ENCODE assay signal across 10 mouse cellular contexts in the genomic region with DNA sequence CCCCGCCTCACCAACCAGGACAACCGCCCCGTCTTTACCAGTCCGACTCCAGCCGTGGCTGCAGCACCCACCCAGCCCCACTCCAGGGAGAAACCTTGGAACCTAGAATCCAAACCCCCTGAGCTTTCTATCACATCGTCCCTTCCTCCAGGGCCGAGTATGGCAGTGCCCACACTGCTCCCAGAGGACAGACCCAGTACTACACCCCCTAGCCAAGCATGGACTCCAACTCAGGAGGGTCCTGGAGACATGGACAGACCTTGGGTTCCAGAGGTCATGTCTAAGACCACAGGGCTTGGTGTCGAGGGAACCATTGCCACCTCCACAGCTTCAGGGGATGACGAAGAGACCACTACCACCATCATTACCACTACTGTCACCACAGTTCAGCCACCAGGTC. TPM values are rescaled to one million over a fixed set of nuclear protein-coding genes. Genes with fewer than 3 reads are reported as not detected.
DNase-seq lines count a peak whose midpoint lies in the region; ATAC-seq and TF ChIP-seq lines count a peak whose summit lies in the region.
"Had no signal": no experiment of that assay in that cellular context is flagged by ENCODE, and none has a peak within 500 bp of the region (broad histone marks: within the 10 kb centered on the region; RNA-seq: fewer than 3 reads in every experiment).

No protein-coding gene starts in this region.

- no peak for ATAC-seq in forebrain, embryonic 14.5 days
- ATAC-seq in liver, postnatal 0 days = no peak
- ATAC-seq in neural tube, embryonic 15.5 days (ENCODE audit: low FRiP score) = no peak
- ATAC-seq: Patski had no signal

- no peak overlapping the region for H3K4me3 ChIP-seq in forebrain, embryonic 10.5 days
- H3K4me3 ChIP-seq in forebrain, embryonic 14.5 days (ENCODE audit: low read depth, low read length) = no peak overlapping the region
- no peak overlapping the region for H3K4me3 ChIP-seq in thymus, adult 2 months (ENCODE audit: control insufficient read depth, insufficient read depth, low read length)
- H3K4me3 ChIP-seq in liver, postnatal 0 days (ENCODE audit: low read depth, low read length) = no peak overlapping the region
- no peak overlapping the region for H3K4me3 ChIP-seq in neural tube, embryonic 15.5 days (replicated peaks)
- H3K4me3 ChIP-seq: liver, embryonic 15.5 days had no signal

- DNase-seq in forebrain, embryonic 10.5 days (ENCODE audit: extremely low spot score, low spot score) = peak; percentile 34
- no peak for DNase-seq in forebrain, embryonic 14.5 days (ENCODE audit: low spot score)
- DNase-seq in thymus, adult 2 months = peak; percentile 54
- no peak for DNase-seq in thymus, adult 18-20 months
- DNase-seq in liver, postnatal 0 days = peak; percentile 51
- DNase-seq in frontal cortex, postnatal 10 days (ENCODE audit: low spot score in 2 of 2) = no peak
- DNase-seq in cerebellum, adult 11-12 months = no peak

- WGBS in forebrain, embryonic 10.5 days = 61% methylated on average over 9 of the region's 9 CpGs
- WGBS in forebrain, embryonic 14.5 days = 57% methylated on average over 9 of the region's 9 CpGs
- WGBS in thymus, adult 2 months = 50% methylated on average over 9 of the region's 9 CpGs
- WGBS in liver, postnatal 0 days (ENCODE audit: insufficient replicate concordance) = 24% methylated on average over 9 of the region's 9 CpGs
- WGBS in neural tube, embryonic 15.5 days = 38% methylated on average over 9 of the region's 9 CpGs

- TF ChIP-seq CTCF in thymus, adult 2 months (IDR thresholded peaks at IDR 0.05; ENCODE audit: borderline replicate concordance, control insufficient read depth, extremely low read depth, insufficient read depth, low read length, poor library complexity) = peak; percentile 72; the same call in 1 of the 2 replicates
- peak; percentile 78 for TF ChIP-seq CTCF in liver, postnatal 0 days (IDR thresholded peaks at IDR 0.05; ENCODE audit: low read depth)

- no peaks in the 10 kb centered on the region for H3K36me3 ChIP-seq in forebrain, embryonic 10.5 days (replicated peaks)
- peaks cover 26% of the 10 kb centered on the region for H3K36me3 ChIP-seq in forebrain, embryonic 14.5 days (ENCODE audit: control insufficient read depth, insufficient read depth, low read length)
- no peaks in the 10 kb centered on the region for H3K36me3 ChIP-seq in thymus, adult 2 months (ENCODE audit: control insufficient read depth, insufficient read depth, low read length)
- H3K36me3 ChIP-seq in liver, postnatal 0 days (replicated peaks; ENCODE audit: insufficient read depth, low read length) = no peaks in the 10 kb centered on the region
- peaks cover 15% of the 10 kb centered on the region for H3K36me3 ChIP-seq in neural tube, embryonic 15.5 days
- H3K36me3 ChIP-seq: liver, embryonic 15.5 days had no signal

- peaks cover 98% of the 10 kb centered on the region for H3K27me3 ChIP-seq in forebrain, embryonic 10.5 days (ENCODE audit: poor library complexity, severe bottlenecking)
- no peaks in the 10 kb centered on the region for H3K27me3 ChIP-seq in forebrain, embryonic 14.5 days (replicated peaks; ENCODE audit: control insufficient read depth, insufficient read depth, low read length)
- no peaks in the 10 kb centered on the region; the same call in 1 of the 2 replicates for H3K27me3 ChIP-seq in thymus, adult 2 months (ENCODE audit: control insufficient read depth, insufficient read depth, low read length)
- H3K27me3 ChIP-seq in liver, postnatal 0 days (ENCODE audit: insufficient read depth, low read length) = peaks cover 3% of the 10 kb centered on the region; the same call in 1 of the 2 replicates
- H3K27me3 ChIP-seq in neural tube, embryonic 15.5 days (replicated peaks) = peaks cover 40% of the 10 kb centered on the region

- H3K4me2 ChIP-seq in forebrain, embryonic 14.5 days (ENCODE audit: low read length) = no peak overlapping the region
- H3K4me2 ChIP-seq in liver, postnatal 0 days (ENCODE audit: low read depth, low read length) = no peak overlapping the region
- H3K4me2 ChIP-seq in neural tube, embryonic 15.5 days = no peak overlapping the region
- H3K4me2 ChIP-seq: liver, embryonic 15.5 days had no signal

- TF ChIP-seq EP300 in liver, postnatal 0 days (IDR thresholded peaks at IDR 0.05; ENCODE audit: low read depth) = no peak

- H3K9me3 ChIP-seq in forebrain, embryonic 10.5 days = no peaks in the 10 kb centered on the region
- no peaks in the 10 kb centered on the region for H3K9me3 ChIP-seq in forebrain, embryonic 14.5 days (replicated peaks; ENCODE audit: control insufficient read depth, low read length)
- no peaks in the 10 kb centered on the region for H3K9me3 ChIP-seq in liver, postnatal 0 days (ENCODE audit: low read length)
- H3K9me3 ChIP-seq in neural tube, embryonic 15.5 days (replicated peaks) = no peaks in the 10 kb centered on the region
- H3K9me3 ChIP-seq: liver, embryonic 15.5 days had no signal

- H3K27ac ChIP-seq in forebrain, embryonic 10.5 days = no peak overlapping the region
- H3K27ac ChIP-seq in forebrain, embryonic 14.5 days (ENCODE audit: low read depth, low read length) = no peak overlapping the region
- no peak overlapping the region for H3K27ac ChIP-seq in thymus, adult 2 months (ENCODE audit: control insufficient read depth, insufficient read depth, low read length)
- H3K27ac ChIP-seq in liver, postnatal 0 days (ENCODE audit: low read depth) = no peak overlapping the region
- no peak overlapping the region for H3K27ac ChIP-seq in neural tube, embryonic 15.5 days (replicated peaks)
- H3K27ac ChIP-seq: liver, embryonic 15.5 days had no signal

- peaks cover 28% of the 10 kb centered on the region for H3K4me1 ChIP-seq in forebrain, embryonic 10.5 days
- peaks cover 41% of the 10 kb centered on the region for H3K4me1 ChIP-seq in forebrain, embryonic 14.5 days (ENCODE audit: control insufficient read depth, insufficient read depth, low read length)
- H3K4me1 ChIP-seq in thymus, adult 2 months (replicated peaks; ENCODE audit: control insufficient read depth, insufficient read depth, low read length) = no peaks in the 10 kb centered on the region
- no peaks in the 10 kb centered on the region; the same call in 1 of the 2 replicates for H3K4me1 ChIP-seq in liver, postnatal 0 days (ENCODE audit: insufficient read depth)
- H3K4me1 ChIP-seq in neural tube, embryonic 15.5 days = peaks cover 28% of the 10 kb centered on the region
- H3K4me1 ChIP-seq: liver, embryonic 15.5 days had no signal

- no peak for TF ChIP-seq POLR2A in thymus, adult 2 months (IDR thresholded peaks at IDR 0.05; ENCODE audit: control insufficient read depth, extremely low read depth, insufficient read depth, low read length, poor library complexity)

- no peak overlapping the region for H3K9ac ChIP-seq in forebrain, embryonic 14.5 days (ENCODE audit: low read length)
- H3K9ac ChIP-seq in liver, postnatal 0 days (replicated peaks) = no peak overlapping the region
- H3K9ac ChIP-seq in neural tube, embryonic 15.5 days (replicated peaks) = no peak overlapping the region
- H3K9ac ChIP-seq: liver, embryonic 15.5 days had no signal

RNA-seq across cellular contexts. Expression of gene Sez6, which starts 23.1 kb away (rescaled TPM):
- 2.8 and 4.3 TPM in 2 replicates for polyA plus RNA-seq in forebrain, embryonic 10.5 days (2016; fragmentation: Nextera tagmentation; extraction: Ambion mirVana)
- 140 and 175 TPM in 2 replicates for polyA plus RNA-seq in forebrain, embryonic 14.5 days (2014; fragmentation: Nextera tagmentation; extraction: Ambion mirVana)
- 1.1 TPM in 2 replicates for polyA plus RNA-seq in thymus, adult 2 months (2012; rRNA removed)
- polyA plus RNA-seq in liver, postnatal 0 days (2015; fragmentation: Nextera tagmentation; extraction: Ambion mirVana) = not detected in 2 replicates
- polyA plus RNA-seq in neural tube, embryonic 15.5 days (2015; fragmentation: Nextera tagmentation; extraction: Ambion mirVana) = 101 and 123 TPM in 2 replicates
- polyA plus RNA-seq: Patski had no signal

RNA-seq across cellular contexts. Expression of gene Phf12, which starts 28.9 kb away (rescaled TPM):
- polyA plus RNA-seq in forebrain, embryonic 10.5 days (2016; fragmentation: Nextera tagmentation; extraction: Ambion mirVana) = 17.0 and 20.7 TPM in 2 replicates
- polyA plus RNA-seq in forebrain, embryonic 14.5 days (2014; fragmentation: Nextera tagmentation; extraction: Ambion mirVana) = 16.5 and 17.0 TPM in 2 replicates
- polyA plus RNA-seq in thymus, adult 2 months (2012; rRNA removed) = 151 and 160 TPM in 2 replicates
- 5.0 and 5.1 TPM in 2 replicates for polyA plus RNA-seq in liver, postnatal 0 days (2015; fragmentation: Nextera tagmentation; extraction: Ambion mirVana)
- polyA plus RNA-seq in neural tube, embryonic 15.5 days (2015; fragmentation: Nextera tagmentation; extraction: Ambion mirVana) = 14.6 and 16.9 TPM in 2 replicates

RNA-seq across cellular contexts. Expression of gene Pipox, which starts 59.8 kb away (rescaled TPM):
- polyA plus RNA-seq in forebrain, embryonic 10.5 days (2016; fragmentation: Nextera tagmentation; extraction: Ambion mirVana) = 10.0 and 10.1 TPM in 2 replicates
- 10.1 and 11.4 TPM in 2 replicates for polyA plus RNA-seq in forebrain, embryonic 14.5 days (2014; fragmentation: Nextera tagmentation; extraction: Ambion mirVana)
- 5.1 and 6.5 TPM in 2 replicates for polyA plus RNA-seq in thymus, adult 2 months (2012; rRNA removed)
- 48.9 and 53.4 TPM in 2 replicates for polyA plus RNA-seq in liver, postnatal 0 days (2015; fragmentation: Nextera tagmentation; extraction: Ambion mirVana)
- 5.4 and 5.5 TPM in 2 replicates for polyA plus RNA-seq in neural tube, embryonic 15.5 days (2015; fragmentation: Nextera tagmentation; extraction: Ambion mirVana)

Comparison
In these comparisons a context has a peak if more than half of its experiments do, and no peak if none do; other contexts are left out.
1. DNase-seq: peak in forebrain, embryonic 10.5 days (single experiment), thymus, adult 2 months (single experiment) and liver, postnatal 0 days (single experiment); none in forebrain, embryonic 14.5 days (single experiment), thymus, adult 18-20 months (0 of 2), frontal cortex, postnatal 10 days (0 of 2) and cerebellum, adult 11-12 months (single experiment).
2. RNA of gene Sez6, which starts 23.1 kb away (polyA plus RNA-seq): 140 to 175 TPM in forebrain, embryonic 14.5 days and 101 to 123 TPM in neural tube, embryonic 15.5 days; 2.8 to 4.3 TPM in forebrain, embryonic 10.5 days, 1.1 TPM in thymus, adult 2 months and not detected in liver, postnatal 0 days; every median in the first group is over 10 times any median in the second.